Mouse (Mus musculus): ENCODE measurements around the gene Zfp706.

GRCm38 (mm10) chr15:36985567-36985925 lies 22.0 kb downstream of the Zfp706 start:
- TF ChIP-seq CHD1 (IDR thresholded peaks at IDR 0.05; ENCODE audit: low read depth, low read length), result no peak
- TF ChIP-seq CTCF (conservative IDR thresholded peaks at IDR 0.05 in 1 of 2, IDR thresholded peaks at IDR 0.05 in 1 of 2; ENCODE audit: low read depth in 2 of 2, low read length in 2 of 2), result no peak
- no peak for TF ChIP-seq ZNF384 (IDR thresholded peaks at IDR 0.05; ENCODE audit: low read depth, low read length)
- TF ChIP-seq MAX (IDR thresholded peaks at IDR 0.05; ENCODE audit: low read length), result no peak
